Mouse (Mus musculus): Measurements from ENCODE around the gene Gm14391. TPM values are rescaled to one million over a fixed set of nuclear protein-coding genes. Genes with fewer than 3 reads are reported as not detected.
"Not testable (repeated sequence)": the region's sequence is repeated elsewhere in the genome, so short reads cannot be mapped to it uniquely, and the experiment has no call there.

Gene Gm14391
- polyA plus RNA-seq (2016; fragmentation: Nextera tagmentation; extraction: Ambion mirVana) = 6.8 and 8.1 TPM in 2 replicates

DNA sequence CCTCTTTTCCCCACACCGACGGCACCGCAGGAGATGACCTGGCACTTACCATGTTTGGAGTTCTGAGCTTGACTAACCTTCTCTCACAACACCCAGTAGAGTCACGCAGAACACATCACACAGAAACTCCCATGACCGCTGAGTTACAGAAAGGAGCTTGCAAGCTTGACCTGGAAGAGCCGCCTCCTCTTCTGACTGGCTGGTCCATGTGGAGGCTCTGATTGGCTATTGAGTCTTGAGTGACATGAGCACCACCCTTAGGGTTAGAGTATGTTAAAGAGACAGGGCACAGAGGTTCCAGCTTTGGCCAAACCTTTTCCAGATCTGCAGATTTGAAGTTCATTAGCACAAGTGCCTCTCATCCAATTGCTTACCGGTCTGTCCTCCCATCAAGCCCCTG, at the start of gene Gm14391:
TSS of gene Gm14391 (minus strand) at position 186 of the 400 bp plus-strand sequence.
- WGBS = no CpG with 5 or more reads among the region's 7 CpGs
- H3K27ac ChIP-seq (replicated peaks); H3K36me3 ChIP-seq; DNase-seq (ENCODE audit: low spot score); H3K4me3 ChIP-seq; H3K9me3 ChIP-seq (replicated peaks); H3K4me1 ChIP-seq; H3K27me3 ChIP-seq (ENCODE audit: low read depth, poor library complexity, severe bottlenecking): not testable (repeated sequence)

DNA sequence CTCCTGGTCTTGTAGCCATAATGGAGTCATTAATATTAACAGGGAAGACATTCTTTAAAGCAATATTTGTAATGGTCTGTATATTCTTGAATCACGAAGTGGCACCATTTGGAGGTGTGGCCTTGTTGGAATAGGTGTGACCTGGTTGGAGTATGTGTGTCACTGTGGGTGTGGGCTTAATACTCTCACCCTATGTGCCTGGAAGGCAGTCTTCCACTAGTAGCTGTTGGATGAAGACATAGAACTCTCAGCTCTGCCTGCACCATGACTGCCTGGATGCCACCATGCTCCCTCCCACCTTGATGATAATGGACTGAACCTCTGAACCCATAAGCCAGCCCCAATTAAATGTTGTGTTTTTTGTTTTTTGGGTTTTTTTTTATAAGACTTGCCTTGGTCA, 27.7 kb downstream of the Gm14391 start:
- not testable (repeated sequence) for H3K36me3 ChIP-seq; H3K27me3 ChIP-seq (ENCODE audit: low read depth, poor library complexity, severe bottlenecking); H3K4me3 ChIP-seq; DNase-seq (ENCODE audit: low spot score); H3K27ac ChIP-seq (replicated peaks); H3K9me3 ChIP-seq (replicated peaks); H3K4me1 ChIP-seq
- 50% methylated on average over 1 of the region's 1 CpGs for WGBS

DNA sequence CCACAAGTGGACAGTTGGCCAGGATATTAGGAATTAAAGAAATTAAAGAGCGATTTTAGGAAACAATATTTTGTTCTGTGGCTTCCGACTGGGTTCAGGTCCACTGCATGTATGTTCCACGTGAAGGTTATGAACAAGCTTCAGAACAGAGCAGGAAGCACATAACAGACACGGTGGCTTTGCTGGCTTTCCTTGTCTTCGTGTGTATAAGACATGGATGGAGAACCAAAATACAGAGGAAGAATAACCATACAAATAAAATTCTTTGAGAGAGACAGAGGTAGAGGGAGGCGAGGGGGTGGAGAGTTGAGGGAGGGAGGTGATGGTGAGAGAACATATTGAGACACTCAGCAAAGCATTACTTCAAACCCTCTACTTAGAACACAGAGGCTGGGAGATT, 30.4 kb downstream of the Gm14391 start:
- DNase-seq (ENCODE audit: low spot score) = no peak
- H3K27ac ChIP-seq (replicated peaks) = no peak overlapping the region
- H3K9me3 ChIP-seq (replicated peaks) = peaks cover 5% of the 10 kb centered on the region; the same call in 1 of the 2 replicates
- 85% methylated on average over 6 of the region's 6 CpGs for WGBS
- no peak overlapping the region for H3K4me3 ChIP-seq
- no peaks in the 10 kb centered on the region for H3K4me1 ChIP-seq
- H3K36me3 ChIP-seq = no peaks in the 10 kb centered on the region
- H3K27me3 ChIP-seq (ENCODE audit: low read depth, poor library complexity, severe bottlenecking) = no peaks in the 10 kb centered on the region

DNA sequence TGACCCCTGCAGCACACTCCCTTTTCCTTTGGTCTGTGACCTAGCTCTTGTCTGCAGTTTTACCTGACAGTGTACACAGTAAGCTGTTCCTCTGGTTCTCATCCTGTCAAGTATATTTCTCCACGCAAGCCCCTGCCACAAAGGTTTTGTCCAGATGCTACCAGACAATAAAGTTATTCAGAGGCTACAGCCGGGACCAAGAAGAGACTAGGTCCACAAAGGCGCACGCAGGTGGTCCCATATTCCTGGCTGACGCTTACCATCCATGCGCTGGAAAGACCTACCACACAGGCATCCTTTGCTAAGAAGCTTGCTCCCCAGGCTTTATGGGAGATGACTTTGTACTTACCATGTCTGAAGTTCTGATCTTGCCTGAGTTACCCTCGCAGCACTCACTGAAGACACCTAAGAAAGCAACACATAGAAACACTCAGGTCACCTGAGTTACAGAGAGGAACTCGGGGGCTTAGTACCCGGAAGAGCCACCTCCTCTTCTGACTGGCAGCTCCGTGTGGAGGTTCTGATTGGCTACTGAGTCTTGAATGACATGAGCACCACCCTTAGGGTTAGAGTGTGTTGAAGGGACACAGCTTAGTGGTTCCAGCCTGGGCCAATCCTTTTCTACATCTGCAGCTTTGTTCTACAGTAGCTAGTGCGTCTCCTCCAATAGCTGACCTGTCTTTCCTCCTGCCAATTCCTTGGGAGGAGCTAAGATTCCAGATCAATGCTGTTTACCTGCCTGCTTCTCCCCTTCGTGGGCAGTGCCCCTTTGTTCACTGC, 31.1 kb downstream of the Gm14391 start, which contains the start of gene Gm14443:
TSS of gene Gm14443 (minus strand) at position 471 of the 780 bp plus-strand sequence.
- not testable (repeated sequence) for H3K36me3 ChIP-seq; H3K4me1 ChIP-seq; H3K27ac ChIP-seq (replicated peaks); H3K27me3 ChIP-seq (ENCODE audit: low read depth, poor library complexity, severe bottlenecking); H3K4me3 ChIP-seq; DNase-seq (ENCODE audit: low spot score); H3K9me3 ChIP-seq (replicated peaks)
- WGBS = 78% methylated on average over 12 of the region's 12 CpGs

DNA sequence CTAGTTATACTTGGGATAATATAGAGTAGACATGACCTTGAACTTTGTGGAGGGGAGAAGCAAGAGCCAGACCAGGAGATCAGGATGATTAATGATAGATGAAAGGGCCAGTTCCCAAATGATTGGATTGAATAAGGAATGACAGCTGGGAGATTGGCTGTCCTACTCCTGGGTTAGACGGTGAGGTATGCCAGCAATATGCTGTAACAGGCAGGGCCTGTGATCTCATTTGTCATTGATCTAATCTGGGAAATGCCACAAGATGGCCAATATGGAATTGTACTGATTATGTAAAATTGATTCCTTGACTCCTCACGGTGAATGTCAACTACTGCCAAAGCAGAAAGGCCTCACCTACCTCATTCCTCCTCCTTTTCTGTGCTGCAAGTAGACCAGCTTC, 32.7 kb downstream of the Gm14391 start:
- not testable (repeated sequence) for H3K9me3 ChIP-seq (replicated peaks); H3K4me1 ChIP-seq; H3K27ac ChIP-seq (replicated peaks); DNase-seq (ENCODE audit: low spot score); H3K27me3 ChIP-seq (ENCODE audit: low read depth, poor library complexity, severe bottlenecking); H3K36me3 ChIP-seq; H3K4me3 ChIP-seq
- WGBS = 93% methylated on average over 2 of the region's 2 CpGs

DNA sequence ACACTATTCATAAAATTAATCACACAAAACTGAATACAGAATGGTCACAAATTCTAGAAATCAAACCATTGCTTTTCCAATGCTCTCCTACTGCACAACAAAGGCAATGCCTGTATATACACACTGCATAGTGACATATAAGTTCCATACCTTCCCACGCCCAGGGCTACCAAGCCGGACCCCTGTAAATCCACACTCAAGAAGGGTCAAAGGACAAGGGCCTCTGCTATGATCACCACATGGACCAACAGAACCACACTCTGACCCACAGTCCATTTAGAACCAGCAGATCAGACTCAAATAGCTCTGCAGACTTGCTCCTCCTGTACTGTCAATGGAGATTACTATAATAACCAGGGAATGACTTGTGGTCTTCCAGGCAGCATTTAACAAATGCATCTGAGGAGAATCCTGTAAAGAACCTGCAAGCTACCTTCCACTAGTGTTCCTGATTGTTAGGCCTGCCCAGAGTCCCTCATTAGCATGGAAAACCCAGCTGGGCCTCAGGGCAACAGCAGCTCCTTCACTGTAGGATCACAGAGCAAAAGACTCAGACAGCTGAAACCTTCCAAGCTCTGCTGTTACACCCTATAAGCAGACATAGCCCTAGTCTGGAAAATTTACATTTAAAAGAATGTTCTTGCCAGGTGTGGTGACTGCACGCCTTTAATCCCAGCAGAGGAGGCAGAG, 33.7 kb downstream of the Gm14391 start:
- not testable (repeated sequence) for H3K4me1 ChIP-seq; H3K4me3 ChIP-seq; H3K36me3 ChIP-seq; DNase-seq (ENCODE audit: low spot score); H3K9me3 ChIP-seq (replicated peaks); H3K27me3 ChIP-seq (ENCODE audit: low read depth, poor library complexity, severe bottlenecking); H3K27ac ChIP-seq (replicated peaks)
- WGBS = 91% methylated on average over 3 of the region's 3 CpGs

DNA sequence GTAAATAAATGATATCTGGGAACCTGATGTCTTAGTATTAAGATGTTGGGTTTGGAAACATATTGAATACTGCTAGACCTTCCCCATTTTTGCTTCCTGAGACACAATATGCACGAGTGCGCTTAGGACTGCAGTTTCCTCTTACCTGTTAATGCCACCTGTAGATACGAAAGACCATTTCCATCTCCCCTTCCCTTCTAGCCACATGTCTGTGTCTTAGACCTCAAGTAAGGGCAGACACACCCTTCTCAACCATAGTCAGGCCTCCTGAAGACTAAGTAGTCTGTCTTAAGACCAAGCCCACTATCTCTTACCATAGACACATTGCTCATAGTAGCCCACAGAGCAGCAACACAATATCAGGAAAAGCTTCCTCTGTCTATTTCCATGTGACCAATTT, 34.6 kb downstream of the Gm14391 start:
- no peak overlapping the region for H3K27ac ChIP-seq (replicated peaks)
- H3K36me3 ChIP-seq = no peaks in the 10 kb centered on the region
- H3K4me1 ChIP-seq = no peaks in the 10 kb centered on the region
- no peak overlapping the region for H3K4me3 ChIP-seq
- H3K27me3 ChIP-seq (ENCODE audit: low read depth, poor library complexity, severe bottlenecking) = no peaks in the 10 kb centered on the region
- WGBS = 92% methylated on average over 3 of the region's 3 CpGs
- no peak for DNase-seq (ENCODE audit: low spot score)
- H3K9me3 ChIP-seq (replicated peaks) = no peaks in the 10 kb centered on the region; the same call in 1 of the 2 replicates

DNA sequence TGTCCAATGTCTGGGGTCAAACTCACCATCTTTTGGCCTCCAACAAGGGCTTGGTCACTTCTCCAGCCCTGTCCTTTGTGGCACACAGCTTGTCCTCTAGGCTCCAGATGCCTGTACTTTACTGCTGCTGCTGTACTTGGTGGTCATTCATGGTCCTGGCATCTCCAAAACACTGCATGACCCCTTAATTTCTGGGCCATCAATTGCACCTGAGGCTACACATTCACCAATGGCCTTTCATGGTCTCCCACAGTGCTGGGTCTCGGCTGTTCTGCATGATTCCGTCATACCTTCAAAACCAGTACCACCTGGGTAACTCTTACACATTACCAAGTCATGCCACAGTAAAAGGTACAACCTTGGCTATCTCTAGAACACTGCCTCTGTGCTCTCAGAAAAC, 39.8 kb downstream of the Gm14391 start:
- not testable (repeated sequence) for H3K4me1 ChIP-seq; H3K27ac ChIP-seq (replicated peaks); H3K36me3 ChIP-seq; DNase-seq (ENCODE audit: low spot score); H3K4me3 ChIP-seq; H3K27me3 ChIP-seq (ENCODE audit: low read depth, poor library complexity, severe bottlenecking)
- H3K9me3 ChIP-seq (replicated peaks) = peaks cover 11% of the 10 kb centered on the region; the same call in 1 of the 2 replicates
- 88% methylated on average over 2 of the region's 2 CpGs for WGBS

DNA sequence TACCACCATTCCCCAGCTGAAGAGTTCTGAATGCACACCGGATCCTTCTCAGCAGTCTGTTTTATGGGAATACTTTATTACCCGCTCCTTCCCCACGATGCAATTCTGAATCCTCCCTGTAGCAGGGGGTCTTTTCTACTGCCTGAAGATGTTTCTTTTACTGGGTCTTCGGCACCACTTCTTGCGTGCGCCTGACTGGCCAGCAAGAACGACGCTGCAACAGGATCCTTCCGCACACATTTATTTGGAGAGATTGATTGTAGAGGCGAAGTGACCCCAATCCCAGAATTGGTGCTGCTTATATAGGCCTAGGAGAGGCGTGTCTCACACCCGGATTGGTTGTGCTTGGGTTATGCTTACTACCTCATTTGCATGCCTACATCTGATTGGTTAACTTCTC, 41.6 kb downstream of the Gm14391 start:
- 95% methylated on average over 12 of the region's 12 CpGs for WGBS

DNA sequence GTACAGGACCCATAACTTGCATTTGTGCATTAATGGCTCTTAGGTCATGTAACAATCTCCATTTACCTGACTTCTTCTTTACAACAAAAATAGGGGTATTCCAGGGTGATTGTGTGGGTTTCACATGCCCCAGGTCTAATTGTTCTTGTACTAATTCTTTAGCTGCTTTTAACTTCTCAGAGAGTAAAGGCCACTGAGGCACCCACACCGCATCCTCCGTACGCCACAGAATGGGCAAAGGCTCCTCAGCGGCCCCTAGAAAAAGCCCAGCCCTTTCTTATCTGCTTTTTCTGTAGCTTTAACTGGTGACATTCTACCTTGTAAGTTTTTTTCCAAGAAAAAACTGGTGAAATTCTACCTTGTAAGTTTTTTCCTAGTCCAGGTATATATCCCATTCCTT, 45.3 kb downstream of the Gm14391 start:
- 85% methylated on average over 4 of the region's 4 CpGs for WGBS
- not testable (repeated sequence) for H3K4me3 ChIP-seq; H3K27me3 ChIP-seq (ENCODE audit: low read depth, poor library complexity, severe bottlenecking); H3K27ac ChIP-seq (replicated peaks); DNase-seq (ENCODE audit: low spot score); H3K36me3 ChIP-seq; H3K4me1 ChIP-seq
- H3K9me3 ChIP-seq (replicated peaks) = peaks cover 40% of the 10 kb centered on the region

More for the DNA sequence above, 41.6 kb downstream of the Gm14391 start:
- H3K4me1 ChIP-seq; H3K4me3 ChIP-seq; H3K27ac ChIP-seq (replicated peaks); H3K27me3 ChIP-seq (ENCODE audit: low read depth, poor library complexity, severe bottlenecking); DNase-seq (ENCODE audit: low spot score); H3K36me3 ChIP-seq: not testable (repeated sequence)
- H3K9me3 ChIP-seq (replicated peaks) = peaks cover 18% of the 10 kb centered on the region; the same call in 1 of the 2 replicates

DNA sequence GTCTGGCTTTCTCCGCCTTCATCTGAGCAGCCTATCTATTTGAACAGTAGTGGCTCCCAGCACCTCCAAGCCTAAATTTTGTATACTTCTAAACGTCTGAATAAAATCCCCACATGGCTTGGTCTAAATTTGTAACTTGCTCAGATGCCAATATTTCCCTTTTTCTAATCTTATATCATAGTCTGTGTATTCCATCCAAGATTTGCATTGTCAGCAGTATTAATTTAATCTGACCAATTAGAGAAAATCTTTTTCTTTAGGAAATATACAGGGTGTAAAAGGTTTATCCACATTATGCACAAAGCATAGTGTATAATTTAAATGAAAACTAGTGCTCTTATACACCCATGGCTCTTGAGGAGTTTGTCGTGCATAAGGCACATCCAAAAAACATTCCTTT, 48.1 kb downstream of the Gm14391 start:
- no peak overlapping the region for H3K4me3 ChIP-seq
- peaks cover 41% of the 10 kb centered on the region for H3K9me3 ChIP-seq (replicated peaks)
- H3K4me1 ChIP-seq = no peaks in the 10 kb centered on the region
- 82% methylated on average over 3 of the region's 3 CpGs for WGBS
- H3K27me3 ChIP-seq (ENCODE audit: low read depth, poor library complexity, severe bottlenecking) = no peaks in the 10 kb centered on the region
- no peaks in the 10 kb centered on the region for H3K36me3 ChIP-seq
- DNase-seq (ENCODE audit: low spot score) = no peak
- H3K27ac ChIP-seq (replicated peaks) = no peak overlapping the region

DNA sequence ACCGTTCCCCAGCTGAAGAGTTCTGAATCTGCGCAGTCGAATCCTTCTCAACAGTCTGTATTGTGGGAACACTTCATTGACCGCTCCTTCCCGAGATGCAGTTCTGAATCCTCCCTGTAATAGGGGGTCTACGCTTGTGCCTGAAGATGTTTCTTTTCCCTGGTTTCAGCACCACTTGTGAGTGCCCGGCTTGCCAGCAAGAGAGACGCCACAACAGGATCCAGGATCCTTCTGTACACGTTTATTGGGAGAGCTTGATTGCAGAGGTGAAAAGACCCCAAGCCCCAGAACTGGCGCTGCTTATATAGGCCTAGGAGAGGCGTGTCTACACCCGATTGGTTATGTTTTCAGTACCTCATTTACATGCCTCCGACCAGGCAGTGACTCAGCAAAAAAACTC, 50.0 kb downstream of the Gm14391 start:
- Histone ChIP-seq H3K27ac (replicated peaks) (no peak overlapping the region), H3K4me1 (no peaks in the 10 kb centered on the region), H3K27me3 (ENCODE audit: low read depth, poor library complexity, severe bottlenecking) (no peaks in the 10 kb centered on the region), H3K9me3 (replicated peaks) (peaks cover 41% of the 10 kb centered on the region), H3K4me3 (no peak overlapping the region), H3K36me3 (no peaks in the 10 kb centered on the region)
- DNase-seq (ENCODE audit: low spot score) = no peak
- 92% methylated on average over 13 of the region's 13 CpGs for WGBS

DNA sequence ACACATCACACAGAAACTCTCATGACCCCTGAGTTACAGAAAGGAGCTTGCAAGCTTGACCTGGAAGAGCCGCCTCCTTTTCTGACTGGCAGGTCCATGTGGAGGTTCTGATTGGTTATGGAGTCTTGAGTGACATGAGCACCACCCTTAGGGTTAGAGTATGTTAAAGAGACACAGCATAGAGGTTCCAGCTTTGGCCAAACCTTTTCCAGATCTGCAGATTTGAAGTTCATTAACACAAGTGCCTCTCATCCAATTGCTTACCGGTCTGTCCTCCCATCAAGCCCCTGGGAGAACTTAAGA, 64.8 kb downstream of the Gm14391 start, which contains the start of gene Gm14399:
TSS of gene Gm14399 (minus strand) at position 20 of the 303 bp plus-strand sequence.
- 11% methylated on average over 1 of the region's 2 CpGs for WGBS
- DNase-seq (ENCODE audit: low spot score); H3K27me3 ChIP-seq (ENCODE audit: low read depth, poor library complexity, severe bottlenecking); H3K36me3 ChIP-seq; H3K4me1 ChIP-seq; H3K9me3 ChIP-seq (replicated peaks): not testable (repeated sequence)
- H3K27ac ChIP-seq (replicated peaks) = 0 out of 2 replicates have a peak within 1 kb of the TSS, but pooled peaks have one; percentile 38
- H3K4me3 ChIP-seq = peak within 1 kb of the TSS; percentile 55
